21 mouse cellular contexts compared by ENCODE assay signal in genomic region chr12:104477066-104477465, GRCm38 (mm10). TPM values are rescaled to one million over a fixed set of nuclear protein-coding genes. Genes with fewer than 3 reads are reported as not detected.
DNase-seq lines count a peak whose midpoint lies in the region; ATAC-seq lines count a peak whose summit lies in the region.
"Had no signal": no experiment of that assay in that cellular context is flagged by ENCODE, and none has a peak within 500 bp of the region (broad histone marks: within the 10 kb centered on the region; RNA-seq: fewer than 3 reads in every experiment).

No protein-coding gene starts in this region.

- H3K4me2 ChIP-seq in forebrain, embryonic 14.5 days (ENCODE audit: low read length), result no peak overlapping the region
- no peak overlapping the region for H3K4me2 ChIP-seq in forebrain, embryonic 13.5 days
- H3K4me2 ChIP-seq in midbrain, embryonic 11.5 days, result no peak overlapping the region
- no peak overlapping the region for H3K4me2 ChIP-seq in midbrain, embryonic 13.5 days (replicated peaks)
- H3K4me2 ChIP-seq in embryonic facial prominence, embryonic 12.5 days (replicated peaks), result peak overlapping the region; percentile 92
- H3K4me2 ChIP-seq: heart, embryonic 12.5 days had no signal

- peaks cover 63% of the 10 kb centered on the region for H3K27me3 ChIP-seq in forebrain, embryonic 14.5 days (replicated peaks; ENCODE audit: control insufficient read depth, insufficient read depth, low read length)
- H3K27me3 ChIP-seq in forebrain, embryonic 13.5 days, result peaks cover 91% of the 10 kb centered on the region
- H3K27me3 ChIP-seq in midbrain, embryonic 11.5 days (ENCODE audit: control insufficient read depth, insufficient read depth, low read length), result peaks cover 86% of the 10 kb centered on the region
- peaks cover 90% of the 10 kb centered on the region for H3K27me3 ChIP-seq in midbrain, embryonic 13.5 days
- H3K27me3 ChIP-seq in embryonic facial prominence, embryonic 12.5 days, result peaks cover 22% of the 10 kb centered on the region

- no peak overlapping the region for H3K27ac ChIP-seq in forebrain, embryonic 14.5 days (ENCODE audit: low read depth, low read length)
- H3K27ac ChIP-seq in forebrain, embryonic 13.5 days, result no peak overlapping the region
- no peak overlapping the region for H3K27ac ChIP-seq in midbrain, embryonic 11.5 days (ENCODE audit: low read depth, low read length)
- no peak overlapping the region for H3K27ac ChIP-seq in midbrain, embryonic 13.5 days
- H3K27ac ChIP-seq in embryonic facial prominence, embryonic 12.5 days, result no peak overlapping the region; the same call in 1 of the 2 replicates

- no peaks in the 10 kb centered on the region for H3K36me3 ChIP-seq in forebrain, embryonic 14.5 days (ENCODE audit: control insufficient read depth, insufficient read depth, low read length)
- no peaks in the 10 kb centered on the region for H3K36me3 ChIP-seq in forebrain, embryonic 13.5 days (ENCODE audit: poor library complexity, severe bottlenecking)
- no peaks in the 10 kb centered on the region for H3K36me3 ChIP-seq in midbrain, embryonic 11.5 days (ENCODE audit: control insufficient read depth, insufficient read depth, low read length)
- no peaks in the 10 kb centered on the region for H3K36me3 ChIP-seq in midbrain, embryonic 13.5 days
- H3K36me3 ChIP-seq in embryonic facial prominence, embryonic 12.5 days, result no peaks in the 10 kb centered on the region
- H3K36me3 ChIP-seq: heart, embryonic 12.5 days had no signal

- H3K4me1 ChIP-seq in forebrain, embryonic 14.5 days (ENCODE audit: control insufficient read depth, insufficient read depth, low read length), result peaks cover 8% of the 10 kb centered on the region
- H3K4me1 ChIP-seq in forebrain, embryonic 13.5 days, result peaks cover 35% of the 10 kb centered on the region
- H3K4me1 ChIP-seq in midbrain, embryonic 11.5 days (ENCODE audit: control insufficient read depth, insufficient read depth, low read length), result peaks cover 14% of the 10 kb centered on the region
- H3K4me1 ChIP-seq in midbrain, embryonic 13.5 days (replicated peaks), result peaks cover 29% of the 10 kb centered on the region
- H3K4me1 ChIP-seq in embryonic facial prominence, embryonic 12.5 days, result peaks cover 4% of the 10 kb centered on the region

- whole genome bisulfite sequencing in forebrain, embryonic 14.5 days, result 1% methylated on average over 12 of the region's 12 CpGs
- under 1% methylated on average over 12 of the region's 12 CpGs for WGBS in forebrain, embryonic 13.5 days
- WGBS in midbrain, embryonic 11.5 days, result under 1% methylated on average over 12 of the region's 12 CpGs
- 0% methylated on average over 12 of the region's 12 CpGs for WGBS in midbrain, embryonic 13.5 days
- WGBS in embryonic facial prominence, embryonic 12.5 days, result under 1% methylated on average over 12 of the region's 12 CpGs

- no peak overlapping the region for H3K9ac ChIP-seq in forebrain, embryonic 14.5 days (ENCODE audit: low read length)
- no peak overlapping the region for H3K9ac ChIP-seq in forebrain, embryonic 13.5 days
- no peak overlapping the region for H3K9ac ChIP-seq in midbrain, embryonic 11.5 days (ENCODE audit: low read length)
- H3K9ac ChIP-seq in midbrain, embryonic 13.5 days (replicated peaks), result no peak overlapping the region
- no peak overlapping the region for H3K9ac ChIP-seq in embryonic facial prominence, embryonic 12.5 days
- H3K9ac ChIP-seq: heart, embryonic 12.5 days had no signal

- no peaks in the 10 kb centered on the region for H3K9me3 ChIP-seq in forebrain, embryonic 14.5 days (replicated peaks; ENCODE audit: control insufficient read depth, low read length)
- H3K9me3 ChIP-seq in forebrain, embryonic 13.5 days (replicated peaks), result no peaks in the 10 kb centered on the region
- H3K9me3 ChIP-seq in midbrain, embryonic 11.5 days (ENCODE audit: control insufficient read depth, low read length), result no peaks in the 10 kb centered on the region
- no peaks in the 10 kb centered on the region for H3K9me3 ChIP-seq in midbrain, embryonic 13.5 days
- H3K9me3 ChIP-seq in embryonic facial prominence, embryonic 12.5 days, result no peaks in the 10 kb centered on the region

- peak; percentile 17 for DNase-seq in forebrain, embryonic 14.5 days (ENCODE audit: low spot score)
- DNase-seq in midbrain, embryonic 11.5 days (ENCODE audit: low spot score, missing footprints), result peak; percentile 96
- peak; percentile 45 for DNase-seq in retina, embryonic 14.5 days (ENCODE audit: low spot score)
- DNase-seq in kidney, postnatal 10 days, result no peak
- DNase-seq: adrenal gland, postnatal 10 days; layer of hippocampus, postnatal 36 days; left cerebral cortex, postnatal 4 days; lung, postnatal 14 days; right cerebral cortex, adult 18-20 months had no signal

- no peak for ATAC-seq in forebrain, embryonic 14.5 days
- ATAC-seq in forebrain, embryonic 13.5 days, result no peak
- ATAC-seq in midbrain, embryonic 11.5 days (ENCODE audit: low FRiP score), result no peak
- ATAC-seq in midbrain, embryonic 13.5 days, result no peak
- ATAC-seq in embryonic facial prominence, embryonic 12.5 days (ENCODE audit: insufficient number of reproducible peaks, insufficient read depth, low FRiP score, low TSS enrichment), result no peak
- no peak for ATAC-seq in frontal cortex, adult (ENCODE audit: low TSS enrichment)

- H3K4me3 ChIP-seq in forebrain, embryonic 14.5 days (ENCODE audit: low read depth, low read length), result no peak overlapping the region
- no peak overlapping the region for H3K4me3 ChIP-seq in forebrain, embryonic 13.5 days
- H3K4me3 ChIP-seq in midbrain, embryonic 11.5 days (ENCODE audit: low read depth, low read length), result no peak overlapping the region
- no peak overlapping the region for H3K4me3 ChIP-seq in midbrain, embryonic 13.5 days (replicated peaks)
- H3K4me3 ChIP-seq in embryonic facial prominence, embryonic 12.5 days, result 0 out of 2 replicates have a peak overlapping the region, but pooled peaks have one; percentile 2
- H3K4me3 ChIP-seq: heart, embryonic 12.5 days; myocyte had no signal

RNA-seq across cellular contexts. Expression of gene Gsc, which starts 3.9 kb away (rescaled TPM):
- polyA plus RNA-seq in forebrain, embryonic 14.5 days (2014; fragmentation: Nextera tagmentation; extraction: Ambion mirVana), result 0.40 and 0.50 TPM in 2 replicates
- 0.42 TPM in 1 of 2 replicates, not detected in the other for polyA plus RNA-seq in forebrain, embryonic 13.5 days (2015; fragmentation: Nextera tagmentation; extraction: Ambion mirVana)
- 0.17 and 0.59 TPM in 2 replicates for polyA plus RNA-seq in midbrain, embryonic 11.5 days (2014; fragmentation: Nextera tagmentation; extraction: Ambion mirVana)
- 0.32 TPM in 1 of 2 replicates, not detected in the other for polyA plus RNA-seq in midbrain, embryonic 13.5 days (2015; fragmentation: Nextera tagmentation; extraction: Ambion mirVana)
- polyA plus RNA-seq in embryonic facial prominence, embryonic 12.5 days (2016; fragmentation: Nextera tagmentation; extraction: Ambion mirVana), result 47.2 and 64.8 TPM in 2 replicates
- polyA plus RNA-seq: cerebellum, adult 2 months; cortical plate, adult 2 months; kidney, embryonic 14.5 days; large intestine, adult 2 months; liver, embryonic 16.5 days; myocyte; small intestine, adult 2 months had no signal

Comparison
In these comparisons a context has a peak if more than half of its experiments do, and no peak if none do; other contexts are left out.
1. RNA of gene Gsc, which starts 3.9 kb away (polyA plus RNA-seq): 47.2 to 64.8 TPM in embryonic facial prominence, embryonic 12.5 days; 0.17 to 0.59 TPM in midbrain, embryonic 11.5 days, 0.40 to 0.50 TPM in forebrain, embryonic 14.5 days, 0.32 TPM in midbrain, embryonic 13.5 days and 0.42 TPM in forebrain, embryonic 13.5 days; every median in the first group is over 10 times any median in the second.